Mouse (Mus musculus): Measurements from ENCODE around the gene Slc7a5. TPM values are rescaled to one million over a fixed set of nuclear protein-coding genes. Genes with fewer than 3 reads are reported as not detected.

Gene Slc7a5
- polyA plus RNA-seq, 1 experiment, result 80.8 TPM

DNA sequence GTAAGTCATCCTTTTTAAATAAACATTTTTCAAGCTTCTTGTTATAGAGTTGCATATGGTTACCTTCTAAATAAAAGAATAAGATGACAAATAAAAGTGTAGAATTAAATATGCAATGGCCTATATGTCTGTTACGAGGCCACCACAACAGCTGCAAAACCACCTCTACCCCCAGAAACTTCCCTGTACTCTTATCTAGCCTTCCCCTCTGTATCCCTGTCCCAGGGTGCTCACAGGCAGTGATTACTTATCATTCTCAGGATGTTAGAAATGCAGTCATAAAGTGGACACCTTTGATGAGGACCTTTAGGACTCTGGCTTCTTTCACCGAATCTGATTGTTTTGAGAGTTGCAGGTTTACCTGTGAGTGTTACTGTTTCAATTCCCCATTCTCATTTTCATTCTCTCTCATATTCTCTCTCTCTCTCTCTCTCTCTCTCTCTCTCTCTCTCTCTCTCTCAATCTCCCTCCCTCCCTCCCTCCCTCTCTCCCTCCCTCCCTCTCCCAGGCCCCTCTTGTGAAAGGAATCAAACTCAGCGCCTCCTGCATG, 64.2 kb downstream of the Slc7a5 start:
- Histone ChIP-seq H3K4me1 (ENCODE audit: control insufficient read depth, insufficient read depth, low read length) (no peaks in the 10 kb centered on the region), H3K36me3 (ENCODE audit: control insufficient read depth, insufficient read depth, low read length, poor library complexity, severe bottlenecking) (peaks cover 15% of the 10 kb centered on the region), H3K27me3 (ENCODE audit: control insufficient read depth, insufficient read depth, low read length, poor library complexity, severe bottlenecking) (no peaks in the 10 kb centered on the region), H3K4me3 (ENCODE audit: low read depth, low read length) (no peak overlapping the region), H3K9ac (ENCODE audit: low read depth, poor library complexity, severe bottlenecking) (no peak overlapping the region), H3K27ac (ENCODE audit: insufficient read depth, low read length) (no peak overlapping the region; the same call in 1 of the 2 replicates), H3K9me3 (replicated peaks; ENCODE audit: control insufficient read depth, insufficient read depth, low read length, poor library complexity, severe bottlenecking) (no peaks in the 10 kb centered on the region)
- TF ChIP-seq POLR2A (IDR thresholded peaks at IDR 0.05; ENCODE audit: insufficient read depth, low read length), result no peak
- TF ChIP-seq EP300 (IDR thresholded peaks at IDR 0.05; ENCODE audit: insufficient read depth, low read depth, low read length), result no peak

DNA sequence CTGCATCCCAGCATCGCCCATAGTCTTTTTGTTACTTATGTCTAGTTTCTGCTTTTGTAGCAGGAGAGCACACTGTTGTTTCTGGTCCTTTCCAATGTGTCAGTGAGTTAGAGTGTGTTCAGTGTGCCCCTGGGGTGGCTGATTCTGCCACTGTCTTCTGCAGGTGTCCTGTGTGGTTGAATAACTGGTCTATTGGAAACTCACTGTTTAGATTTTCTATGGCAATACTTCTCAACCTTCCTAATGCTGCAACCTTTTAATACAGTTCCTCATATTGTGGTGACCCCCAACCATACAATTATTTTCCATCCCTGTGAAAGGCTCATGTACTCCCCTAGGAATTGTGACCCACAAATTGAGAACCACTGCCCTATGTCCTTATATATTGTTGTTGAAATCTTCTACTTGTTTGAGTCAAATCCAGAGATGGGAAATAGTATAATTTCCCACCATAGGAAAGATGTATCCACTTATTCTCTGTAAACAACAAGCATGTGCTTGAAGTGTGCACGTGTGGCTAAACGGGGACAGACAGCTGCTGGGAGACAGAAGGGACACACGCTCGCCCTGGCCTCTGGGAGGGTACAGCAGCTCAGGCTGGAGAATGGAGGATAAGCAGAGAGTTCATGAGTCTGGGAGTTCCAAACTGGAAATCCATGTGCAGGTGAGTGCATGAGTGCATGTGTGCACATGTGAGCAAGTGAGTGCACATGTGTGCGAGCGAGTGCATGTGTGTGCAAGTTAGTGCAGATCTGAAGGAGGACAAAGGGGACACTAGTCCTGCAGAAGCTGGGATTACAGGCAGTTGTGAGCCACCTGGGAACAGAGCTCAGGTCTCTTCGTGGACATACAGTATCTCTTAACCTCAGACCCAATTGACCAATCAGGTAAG, 65.2 kb downstream of the Slc7a5 start:
- peak overlapping the region; percentile 96 for H3K27ac ChIP-seq (ENCODE audit: insufficient read depth, low read length)
- H3K36me3 ChIP-seq (ENCODE audit: control insufficient read depth, insufficient read depth, low read length, poor library complexity, severe bottlenecking), result peaks cover 15% of the 10 kb centered on the region
- no peak for TF ChIP-seq POLR2A (IDR thresholded peaks at IDR 0.05; ENCODE audit: insufficient read depth, low read length)
- no peak for TF ChIP-seq EP300 (IDR thresholded peaks at IDR 0.05; ENCODE audit: insufficient read depth, low read depth, low read length)
- no peak for TF ChIP-seq CTCF (IDR thresholded peaks at IDR 0.05; ENCODE audit: low read depth, low read length)
- no peaks in the 10 kb centered on the region for H3K9me3 ChIP-seq (replicated peaks; ENCODE audit: control insufficient read depth, insufficient read depth, low read length, poor library complexity, severe bottlenecking)
- H3K27me3 ChIP-seq (ENCODE audit: control insufficient read depth, insufficient read depth, low read length, poor library complexity, severe bottlenecking), result no peaks in the 10 kb centered on the region
- H3K4me1 ChIP-seq (ENCODE audit: control insufficient read depth, insufficient read depth, low read length), result no peaks in the 10 kb centered on the region
- H3K9ac ChIP-seq (ENCODE audit: low read depth, poor library complexity, severe bottlenecking), result peak overlapping the region; percentile 67
- peak overlapping the region; percentile 66 for H3K4me3 ChIP-seq (ENCODE audit: low read depth, low read length)

DNA sequence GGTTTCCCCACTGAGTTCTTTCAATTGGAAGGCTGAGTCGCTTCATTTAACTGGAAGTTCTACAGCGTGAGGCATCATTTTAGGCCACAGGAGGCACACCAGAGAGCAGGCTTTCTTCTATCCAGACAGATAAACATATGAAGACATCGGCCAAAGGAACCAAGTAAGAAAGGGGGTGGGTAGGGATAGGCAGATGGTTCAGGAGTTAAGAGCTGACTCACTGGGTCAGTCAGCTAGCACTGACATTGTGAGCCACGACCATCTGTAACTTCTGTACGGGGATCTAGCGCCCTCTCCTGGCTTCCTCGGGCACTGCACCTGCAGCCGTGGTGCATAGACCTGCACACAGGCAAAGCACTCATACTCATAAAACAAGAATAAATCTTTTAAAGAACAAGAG, 66.3 kb downstream of the Slc7a5 start:
- Histone ChIP-seq H3K4me3 (ENCODE audit: low read depth, low read length) (peak overlapping the region; percentile 63), H3K27me3 (ENCODE audit: control insufficient read depth, insufficient read depth, low read length, poor library complexity, severe bottlenecking) (no peaks in the 10 kb centered on the region)

DNA sequence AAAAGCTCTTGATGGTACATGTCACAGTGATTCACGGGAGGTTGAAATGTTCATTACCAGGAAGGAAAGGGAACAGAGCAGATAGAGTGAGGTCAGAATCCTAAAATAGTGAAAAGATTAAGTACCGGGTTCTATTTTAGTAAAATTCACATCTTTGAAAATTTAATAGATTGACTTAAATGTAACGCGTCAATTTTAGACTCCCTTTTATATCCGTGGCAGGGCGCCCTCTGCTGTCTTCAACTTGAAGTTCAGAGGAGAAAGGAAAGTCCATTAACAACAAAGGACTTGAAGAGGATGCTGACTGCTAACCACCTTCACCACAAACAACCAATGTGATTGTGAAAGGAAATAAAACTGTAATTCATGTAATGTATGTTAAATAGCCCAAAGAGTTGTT, 75.0 kb downstream of the Slc7a5 start:
- Histone ChIP-seq H3K4me1 (ENCODE audit: control insufficient read depth, insufficient read depth, low read length) (no peaks in the 10 kb centered on the region), H3K9me3 (replicated peaks; ENCODE audit: control insufficient read depth, insufficient read depth, low read length, poor library complexity, severe bottlenecking) (no peaks in the 10 kb centered on the region), H3K27me3 (ENCODE audit: control insufficient read depth, insufficient read depth, low read length, poor library complexity, severe bottlenecking) (no peaks in the 10 kb centered on the region), H3K9ac (ENCODE audit: low read depth, poor library complexity, severe bottlenecking) (peak overlapping the region; percentile 94), H3K4me3 (ENCODE audit: low read depth, low read length) (no peak overlapping the region), H3K27ac (ENCODE audit: insufficient read depth, low read length) (peak overlapping the region; percentile 98), H3K36me3 (ENCODE audit: control insufficient read depth, insufficient read depth, low read length, poor library complexity, severe bottlenecking) (peaks cover 8% of the 10 kb centered on the region)
- TF ChIP-seq CTCF (IDR thresholded peaks at IDR 0.05; ENCODE audit: low read depth, low read length) (no peak), POLR2A (IDR thresholded peaks at IDR 0.05; ENCODE audit: insufficient read depth, low read length) (no peak), EP300 (IDR thresholded peaks at IDR 0.05; ENCODE audit: insufficient read depth, low read depth, low read length) (no peak)

More for the DNA sequence above, 66.3 kb downstream of the Slc7a5 start:
- peak overlapping the region; percentile 67 for H3K9ac ChIP-seq (ENCODE audit: low read depth, poor library complexity, severe bottlenecking)
- H3K9me3 ChIP-seq (replicated peaks; ENCODE audit: control insufficient read depth, insufficient read depth, low read length, poor library complexity, severe bottlenecking), result no peaks in the 10 kb centered on the region
- no peaks in the 10 kb centered on the region for H3K4me1 ChIP-seq (ENCODE audit: control insufficient read depth, insufficient read depth, low read length)
- H3K27ac ChIP-seq (ENCODE audit: insufficient read depth, low read length), result peak overlapping the region; percentile 96
- H3K36me3 ChIP-seq (ENCODE audit: control insufficient read depth, insufficient read depth, low read length, poor library complexity, severe bottlenecking), result peaks cover 18% of the 10 kb centered on the region
- TF ChIP-seq EP300 (IDR thresholded peaks at IDR 0.05; ENCODE audit: insufficient read depth, low read depth, low read length) (0 out of 2 replicates have a peak, but pooled peaks have one; percentile 48), CTCF (IDR thresholded peaks at IDR 0.05; ENCODE audit: low read depth, low read length) (peak; percentile 98), POLR2A (IDR thresholded peaks at IDR 0.05; ENCODE audit: insufficient read depth, low read length) (no peak)

DNA sequence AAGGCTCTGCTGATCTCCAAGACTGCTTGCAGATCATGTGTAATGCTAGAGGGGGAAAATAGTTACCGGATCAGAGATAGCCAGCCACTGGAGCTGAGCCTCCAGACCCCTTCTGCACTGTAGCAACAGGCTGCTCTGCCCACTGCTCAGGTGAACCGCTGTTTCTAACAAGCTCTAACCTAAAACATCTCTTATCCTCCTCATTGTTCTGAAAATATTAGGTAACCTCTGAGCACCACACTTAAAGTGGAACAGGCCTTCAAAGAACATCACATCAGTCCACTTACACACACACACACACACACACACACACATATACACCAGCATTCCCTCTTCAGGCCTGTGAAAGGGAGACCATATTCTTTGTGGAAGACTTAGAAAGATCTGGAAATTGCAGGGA, 75.4 kb downstream of the Slc7a5 start:
- Histone ChIP-seq H3K27ac (ENCODE audit: insufficient read depth, low read length) (peak overlapping the region; percentile 98), H3K4me3 (ENCODE audit: low read depth, low read length) (no peak overlapping the region)
- TF ChIP-seq CTCF (IDR thresholded peaks at IDR 0.05; ENCODE audit: low read depth, low read length), result no peak
- TF ChIP-seq EP300 (IDR thresholded peaks at IDR 0.05; ENCODE audit: insufficient read depth, low read depth, low read length), result no peak
- TF ChIP-seq POLR2A (IDR thresholded peaks at IDR 0.05; ENCODE audit: insufficient read depth, low read length), result no peak

More for the DNA sequence above, 75.4 kb downstream of the Slc7a5 start:
- Histone ChIP-seq H3K27me3 (ENCODE audit: control insufficient read depth, insufficient read depth, low read length, poor library complexity, severe bottlenecking) (no peaks in the 10 kb centered on the region), H3K36me3 (ENCODE audit: control insufficient read depth, insufficient read depth, low read length, poor library complexity, severe bottlenecking) (peaks cover 8% of the 10 kb centered on the region), H3K9me3 (replicated peaks; ENCODE audit: control insufficient read depth, insufficient read depth, low read length, poor library complexity, severe bottlenecking) (no peaks in the 10 kb centered on the region), H3K4me1 (ENCODE audit: control insufficient read depth, insufficient read depth, low read length) (no peaks in the 10 kb centered on the region), H3K9ac (ENCODE audit: low read depth, poor library complexity, severe bottlenecking) (peak overlapping the region; percentile 94)

Other genes with a start within 250 kb of the Slc7a5 start
- gene Jph3, start 178.1 kb downstream of the Slc7a5 start, polyA plus RNA-seq (2011; ENCODE audit: insufficient read depth, insufficient read length, low read depth, missing spikeins), result 1.4 and 1.8 TPM in 2 replicates
- 34.6 and 42.1 TPM in 2 replicates for gene Klhdc4, start 78.1 kb downstream of the Slc7a5 start, polyA plus RNA-seq (2011; ENCODE audit: insufficient read depth, insufficient read length, low read depth, missing spikeins)
- gene Car5a, start 37.2 kb upstream of the Slc7a5 start, polyA plus RNA-seq (2011; ENCODE audit: insufficient read depth, insufficient read length, low read depth, missing spikeins), result 4.3 and 5.8 TPM in 2 replicates
- gene Banp, start 42.1 kb upstream of the Slc7a5 start, polyA plus RNA-seq (2011; ENCODE audit: insufficient read depth, insufficient read length, low read depth, missing spikeins), result 47.2 and 54.8 TPM in 2 replicates